Mouse (Mus musculus) ES-E14 (cell line): Measurements from ENCODE around the gene Aars2.

Experiments used
- HCFC1 ChIP-seq: IDR thresholded peaks from 2 replicates; pipeline ENCODE4 v1.6.1; 2012; ENCODE audit warnings: low read length, inconsistent platforms, borderline replicate concordance; ENCODE audit not compliant: insufficient read depth
- MAFK ChIP-seq: IDR thresholded peaks from 2 replicates; pipeline ENCODE4 v1.6.1; 2014; ENCODE audit warnings: mild to moderate bottlenecking, low read depth, low read length, inconsistent platforms; ENCODE audit not compliant: insufficient read depth
- ZC3H11A ChIP-seq: IDR thresholded peaks from 2 replicates; pipeline ENCODE4 v1.6.1; 2012; ENCODE audit warnings: low read depth, mild to moderate bottlenecking, inconsistent platforms, low read length, borderline replicate concordance
- ZNF384 ChIP-seq: IDR thresholded peaks from 2 replicates; pipeline ENCODE4 v1.6.1; 2012; ENCODE audit warnings: low read depth, low read length, inconsistent platforms

GRCm38 (mm10) chr17:45466701-45467100, 39.9 kb upstream of the Aars2 start:
- TF ChIP-seq ZNF384 (no peak), ZC3H11A (no peak), MAFK (no peak), HCFC1 (no peak)
